Mouse (Mus musculus) megakaryocyte-erythroid progenitor cell, adult 5 weeks (primary cell): ENCODE results near the gene Gm3327. TPM values are rescaled to one million over a fixed set of nuclear protein-coding genes. Genes with fewer than 3 reads are reported as not detected.

Experiments used
- polyA plus RNA-seq: library from polyadenylated mRNA; stranded (reverse); fragments of >175 nt; gene quantifications from 2 replicates; pipeline ENCODE4 v1.2.3, GENCODE M21; 2012

The Gm3327 gene
- not detected in 2 replicates for polyA plus RNA-seq

GRCm38 (mm10) chr14:44123551-44123950 is at the start of gene Gm3327:
Gene Gm3327, plus strand, starts transcription at chr14:44123851.

DNA sequence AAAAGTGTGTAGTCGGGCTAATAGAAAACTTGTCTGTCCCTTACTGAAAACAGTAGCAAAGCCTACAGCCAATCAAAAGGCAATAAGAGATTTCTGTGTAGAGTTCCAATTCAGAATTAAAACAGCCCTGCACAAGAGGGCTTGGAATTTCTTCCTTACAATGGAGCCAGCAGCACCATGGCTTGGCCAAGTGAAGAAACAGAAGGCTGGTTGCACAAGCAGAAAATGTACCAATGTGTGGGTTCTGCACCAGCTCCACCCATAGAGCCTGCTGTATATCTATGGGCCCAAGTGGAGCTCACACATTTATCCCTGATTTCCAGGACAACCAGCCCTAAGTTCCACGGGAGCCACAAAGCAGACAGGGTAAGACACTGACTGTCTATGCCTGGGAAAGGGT is 21.3 kb upstream of the Gm3327 start, which contains the start of gene Ear2:
Gene Ear2 (plus strand): TSS at position 301 of the 400 bp plus-strand sequence.

Other genes with a start within 250 kb of the Gm3327 start
- 0.12 and 0.15 TPM in 2 replicates for gene Ear1, start 248.3 kb upstream of the Gm3327 start, polyA plus RNA-seq
- gene Ear10, start 200.3 kb upstream of the Gm3327 start, polyA plus RNA-seq: not detected in 2 replicates
- 0.29 and 0.31 TPM in 2 replicates for gene Gm8113, start 198.5 kb upstream of the Gm3327 start, polyA plus RNA-seq
- gene Ang5, start 166.8 kb upstream of the Gm3327 start, polyA plus RNA-seq: not detected in 2 replicates
- not detected in 2 replicates for gene Ang6, start 121.6 kb upstream of the Gm3327 start, polyA plus RNA-seq
- 0.19 and 1.2 TPM in 2 replicates for gene Ear2, start 21.2 kb upstream of the Gm3327 start, polyA plus RNA-seq
- not detected in 2 replicates for gene Gm8212, start 73.8 kb downstream of the Gm3327 start, polyA plus RNA-seq
- not detected in 2 replicates for gene 4930503E14Rik, start 89.4 kb downstream of the Gm3327 start, polyA plus RNA-seq
- not detected in 2 replicates for gene Gm8220, start 161.7 kb downstream of the Gm3327 start, polyA plus RNA-seq
- gene Gm5930, start 214.7 kb downstream of the Gm3327 start, polyA plus RNA-seq: not detected in 2 replicates
- not detected in 2 replicates for gene Gm8229, start 241.5 kb downstream of the Gm3327 start, polyA plus RNA-seq